Mouse (Mus musculus) c-Kit-positive CD71-positive TER-119-negative erythroid progenitor cells, embryonic 14.5 days (primary cell): ENCODE data around the gene Arf5.

Experiments
- DNase-seq: peaks from one replicate; pipeline ENCODE4 v3.0.0-alpha.2; 2013; ENCODE audit warnings: low read depth

The Arf5 gene

DNA sequence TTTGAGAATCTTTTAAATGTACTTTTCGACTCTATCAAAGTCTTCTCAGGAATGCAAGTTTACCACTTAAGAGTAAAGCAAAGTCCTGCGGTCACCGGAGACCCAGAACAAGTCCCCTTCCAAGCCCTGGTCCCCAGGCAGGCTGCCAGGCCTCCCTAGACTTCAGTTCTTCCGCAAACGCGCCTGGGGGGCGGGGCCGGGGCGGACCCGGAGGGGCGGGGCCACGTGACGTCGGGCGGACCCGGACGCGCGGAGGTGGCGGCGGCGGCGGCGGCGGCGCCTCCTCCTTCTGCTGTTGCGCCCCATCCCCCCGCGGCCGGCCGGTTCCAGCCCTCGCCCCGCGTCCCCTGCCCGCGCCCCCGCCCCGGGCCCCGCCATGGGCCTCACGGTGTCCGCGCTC, at the start of gene Arf5:
TSS of gene Arf5 (plus strand) at position 248 of the 400 bp plus-strand sequence.
- DNase-seq: peak; percentile 69

- DNase-seq: no peak
Measured at GRCm38 (mm10) chr6:28381983-28382382, 41.4 kb upstream of the Arf5 start.

- DNase-seq: no peak
Measured at GRCm38 (mm10) chr6:28385169-28385568, 38.2 kb upstream of the Arf5 start.

DNA sequence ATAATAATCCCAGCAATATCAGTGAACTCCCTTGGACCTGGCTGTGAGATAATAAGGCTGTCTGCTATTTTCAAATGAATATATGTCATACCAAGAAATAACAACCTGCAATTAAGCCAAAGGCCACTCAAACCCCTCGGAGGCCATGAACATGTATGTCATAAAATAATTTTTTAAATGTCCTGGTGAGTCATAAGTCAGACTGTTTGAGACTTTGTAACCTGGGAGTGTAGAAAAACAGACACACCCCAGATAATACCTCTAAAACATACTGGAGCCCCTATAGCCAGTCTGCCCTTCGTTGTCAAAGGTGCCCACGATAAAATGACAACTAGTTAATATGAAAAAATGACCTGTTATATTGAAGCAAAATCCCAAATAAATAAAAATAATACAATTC, 34.3 kb upstream of the Arf5 start:
- no peak for DNase-seq

DNA sequence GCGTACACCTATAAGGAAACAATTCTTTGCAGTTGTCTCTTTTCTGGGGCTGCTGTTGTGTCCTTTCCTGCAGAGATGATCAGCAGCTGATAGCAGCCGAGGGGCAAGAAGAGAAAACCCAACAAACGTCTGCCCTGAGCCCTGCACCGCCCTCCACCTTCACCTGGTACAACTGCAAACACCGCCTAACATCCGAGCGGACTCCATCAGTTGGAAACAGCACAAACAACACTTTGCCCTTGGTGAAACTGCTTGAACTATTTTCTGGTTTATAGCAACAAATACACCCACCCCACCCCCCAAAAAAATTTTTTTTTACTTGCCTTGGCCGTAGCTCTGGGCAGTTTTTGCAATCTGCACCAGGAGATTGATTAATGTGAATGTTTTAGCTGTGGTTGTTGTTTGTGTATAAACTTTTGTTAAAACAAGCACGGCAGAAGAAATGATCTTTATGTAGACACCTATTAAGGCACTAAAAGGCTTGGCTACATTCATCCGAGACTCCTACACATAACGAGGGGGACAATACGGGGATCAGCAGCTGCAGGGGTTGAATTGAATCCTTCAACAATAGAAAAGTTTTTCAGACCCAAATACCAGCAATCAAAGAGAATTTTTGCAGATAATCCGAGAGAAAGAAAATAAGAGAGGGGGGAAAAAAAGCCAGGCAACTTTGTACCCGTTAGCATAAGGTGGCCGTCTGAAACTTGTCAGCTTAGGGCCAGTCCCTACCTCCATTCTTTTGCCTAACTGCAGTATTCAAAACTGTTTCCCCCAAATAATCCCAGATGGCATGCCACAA, 27.1 kb upstream of the Arf5 start:
- DNase-seq: no peak

DNA sequence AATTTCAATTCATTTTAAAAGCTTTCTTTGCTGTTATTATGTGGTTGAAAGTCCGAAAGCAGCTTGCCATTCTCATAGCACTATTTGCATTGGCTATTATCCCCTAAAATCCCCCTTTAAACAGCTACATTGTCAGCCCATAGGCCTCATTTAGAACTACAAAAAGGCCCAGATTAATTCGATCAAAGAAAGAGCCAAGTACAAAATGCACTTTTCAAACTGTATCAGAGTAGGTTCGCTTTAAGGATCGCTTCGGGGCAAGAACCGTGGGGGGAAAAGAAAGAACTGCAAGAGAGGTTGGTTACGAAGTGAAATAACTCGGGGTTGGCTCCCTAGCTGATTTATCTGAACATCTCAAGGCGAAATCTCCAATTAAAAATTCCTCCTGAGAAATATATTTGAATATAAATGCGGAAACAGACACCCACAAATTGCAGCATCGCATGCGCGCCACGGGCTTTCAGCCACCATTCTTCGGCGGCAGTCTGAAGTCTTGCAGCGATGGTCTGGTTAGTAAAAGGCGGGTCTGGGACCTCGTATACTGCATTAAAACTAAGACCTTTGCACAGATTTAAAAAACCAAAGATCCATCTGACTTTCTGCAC, 26.4 kb upstream of the Arf5 start:
- DNase-seq: no peak

GRCm38 (mm10) chr6:28397681-28398203, 25.6 kb upstream of the Arf5 start, which contains the start of gene Zfp800:
Gene Zfp800 (minus strand): TSS chr6:28398005.
- DNase-seq: no peak

DNA sequence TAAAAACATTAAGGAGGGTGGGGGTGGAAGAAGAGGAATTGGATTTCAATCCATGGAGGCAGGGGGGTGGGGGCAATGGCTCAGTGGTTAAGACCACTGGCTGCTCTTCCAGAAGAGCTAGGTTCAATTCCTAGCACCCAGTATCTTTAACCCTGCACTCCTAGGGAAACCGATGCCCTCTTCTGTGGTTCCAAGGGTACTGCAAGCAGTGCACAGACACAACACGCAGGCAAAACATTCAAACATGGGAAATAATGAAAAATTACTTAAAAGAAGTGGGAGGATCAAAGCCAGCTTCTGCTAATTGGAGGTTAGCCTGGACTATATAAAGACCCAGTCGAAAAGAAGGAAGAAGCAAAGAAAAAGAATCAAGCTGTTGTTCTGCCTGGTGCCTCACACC, 24.6 kb upstream of the Arf5 start:
- DNase-seq: no peak

DNA sequence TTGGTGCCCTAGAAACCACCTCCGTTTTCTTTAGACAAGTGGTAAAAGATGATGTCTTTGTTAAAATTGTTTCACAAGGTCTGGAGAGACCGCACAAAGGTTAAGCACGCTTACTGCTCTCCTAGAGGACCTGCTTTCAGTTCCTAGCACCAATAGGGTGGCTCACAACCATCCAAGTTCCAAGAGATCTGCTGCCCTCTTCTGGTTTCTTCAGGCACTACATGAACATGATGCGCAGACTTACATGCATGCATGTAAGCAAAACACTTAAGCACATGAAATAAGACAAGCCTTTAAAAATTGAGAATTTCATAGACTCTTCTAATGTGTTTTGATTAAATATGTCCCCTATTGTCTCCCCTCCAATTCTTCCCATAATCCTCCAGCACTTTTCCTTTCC, 23.6 kb upstream of the Arf5 start:
- DNase-seq: no peak

GRCm38 (mm10) chr6:28410053-28410452, 13.3 kb upstream of the Arf5 start:
- no peak for DNase-seq

DNA sequence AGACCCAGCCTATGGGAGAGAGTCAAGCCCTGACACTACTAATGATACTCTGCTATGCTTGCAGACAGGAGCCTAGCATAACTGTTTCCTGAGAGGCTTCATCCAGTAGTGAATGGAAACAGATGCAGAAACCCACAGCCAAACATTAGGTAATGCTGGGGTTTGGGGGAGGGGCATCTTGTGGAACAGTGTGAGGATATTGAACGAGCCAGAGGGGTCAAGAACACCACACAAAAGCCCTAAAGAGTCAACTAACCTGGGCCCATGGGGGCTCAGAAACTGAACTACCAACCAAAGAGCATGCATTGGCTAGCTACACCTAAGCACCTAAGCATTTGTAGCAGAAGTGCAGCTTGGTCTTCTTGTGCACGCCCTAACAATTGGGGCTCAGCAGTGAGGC, 12.1 kb upstream of the Arf5 start:
- DNase-seq: no peak

DNA sequence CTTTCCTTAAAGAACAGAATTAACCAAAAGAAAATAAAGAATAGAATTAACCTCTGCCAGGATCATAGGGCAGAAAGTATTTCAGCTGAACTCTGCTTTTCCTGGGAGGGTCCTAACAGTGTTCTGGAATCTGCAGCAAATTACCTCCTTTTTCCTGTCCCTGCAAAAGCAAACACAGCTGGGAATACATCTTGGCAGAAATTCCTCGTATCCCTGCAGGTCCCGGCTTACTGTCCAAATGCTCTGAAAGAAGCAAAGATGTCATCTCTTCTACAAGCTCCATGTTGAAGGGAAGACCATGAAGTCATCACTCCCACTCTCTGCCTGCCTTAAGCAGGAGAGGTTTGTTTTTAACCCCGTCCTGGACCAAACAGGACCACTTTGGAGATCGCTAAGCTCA, 6.4 kb upstream of the Arf5 start:
- no peak for DNase-seq

GRCm38 (mm10) chr6:28418449-28418848, 4.9 kb upstream of the Arf5 start:
- no peak for DNase-seq

- no peak for DNase-seq
Measured at GRCm38 (mm10) chr6:28419673-28420072, 3.7 kb upstream of the Arf5 start.

DNA sequence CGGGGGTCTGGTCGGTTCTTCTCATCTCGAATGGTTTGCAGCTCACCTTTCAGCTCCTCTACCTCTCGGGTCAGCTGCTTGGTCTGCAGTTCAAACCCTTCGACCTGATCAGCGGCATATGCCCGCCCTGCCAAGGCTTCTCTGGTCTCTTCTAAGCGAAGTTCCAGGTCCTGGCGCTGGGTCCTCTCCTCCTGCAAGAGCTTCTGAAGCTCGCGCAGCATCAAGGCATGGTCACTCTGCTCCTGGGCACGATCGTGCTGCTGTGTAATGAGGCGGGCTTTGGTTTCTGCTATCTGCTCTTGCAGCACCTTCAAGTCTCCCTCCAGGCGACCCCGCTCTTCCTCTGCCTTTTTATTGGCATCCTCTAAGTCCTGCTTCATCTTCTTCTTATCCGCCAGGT, 3.0 kb upstream of the Arf5 start:
- DNase-seq: no peak

GRCm38 (mm10) chr6:28420865-28421264, 2.5 kb upstream of the Arf5 start:
- DNase-seq: no peak

DNA sequence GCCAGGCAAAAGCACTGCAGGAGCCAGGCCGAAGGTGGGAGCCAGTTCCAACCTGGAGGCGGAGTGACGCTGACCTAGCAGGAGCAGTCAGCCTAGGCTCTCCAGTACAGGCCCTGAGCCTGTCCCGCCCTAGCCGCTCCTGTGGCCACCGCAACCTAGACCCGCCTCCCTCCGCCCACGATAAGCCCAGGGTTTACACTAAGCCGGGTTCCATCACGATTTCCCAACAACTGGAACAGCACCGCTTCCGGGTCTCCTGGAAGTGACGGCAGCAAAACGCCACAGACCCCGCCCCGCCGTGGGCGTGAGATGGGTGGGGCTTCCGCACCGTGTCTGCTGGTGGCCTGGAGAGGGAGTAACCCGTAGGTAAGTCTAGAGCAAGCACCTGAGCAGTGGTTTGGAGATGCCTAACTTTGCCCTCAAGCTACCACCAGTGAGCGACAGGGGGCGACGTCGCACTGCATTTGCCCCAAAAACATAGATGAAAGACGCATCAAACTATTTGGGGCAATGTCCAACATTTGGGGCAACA, 1.8 kb upstream of the Arf5 start:
- DNase-seq: peak; percentile 91

DNA sequence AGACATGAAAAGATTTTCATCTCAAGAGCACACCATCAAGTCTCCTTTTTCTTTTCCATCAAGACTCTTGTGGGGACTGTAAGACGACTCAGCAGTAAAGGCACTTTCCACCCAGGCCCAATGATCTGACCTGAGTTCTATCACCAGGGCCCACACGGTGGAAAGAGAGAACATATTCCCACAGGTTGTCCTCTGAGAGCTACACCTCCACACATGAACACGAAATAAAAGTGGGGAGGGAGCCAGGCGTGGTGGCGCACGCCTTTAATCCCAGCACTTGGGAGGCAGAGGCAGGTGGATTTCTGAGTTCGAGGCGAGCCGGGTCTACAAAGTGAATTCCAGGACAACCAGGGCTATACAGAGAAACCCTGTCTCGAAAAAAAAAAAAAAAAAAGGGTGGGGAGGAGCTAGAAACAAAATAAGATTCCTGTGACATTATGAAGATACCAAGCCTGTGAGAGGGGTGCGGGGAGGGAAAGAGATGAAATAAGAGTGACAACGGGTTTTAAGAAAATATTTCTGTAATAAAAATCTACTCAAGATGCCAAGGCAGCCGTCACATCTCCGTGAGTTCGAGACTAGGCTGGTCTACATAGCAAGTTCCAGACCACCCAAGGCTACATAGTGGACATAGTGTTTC, 589 bp upstream of the Arf5 start:
- no peak for DNase-seq

- DNase-seq: no peak
Measured at GRCm38 (mm10) chr6:28423767-28424695, 671 bp downstream of the Arf5 start.

DNA sequence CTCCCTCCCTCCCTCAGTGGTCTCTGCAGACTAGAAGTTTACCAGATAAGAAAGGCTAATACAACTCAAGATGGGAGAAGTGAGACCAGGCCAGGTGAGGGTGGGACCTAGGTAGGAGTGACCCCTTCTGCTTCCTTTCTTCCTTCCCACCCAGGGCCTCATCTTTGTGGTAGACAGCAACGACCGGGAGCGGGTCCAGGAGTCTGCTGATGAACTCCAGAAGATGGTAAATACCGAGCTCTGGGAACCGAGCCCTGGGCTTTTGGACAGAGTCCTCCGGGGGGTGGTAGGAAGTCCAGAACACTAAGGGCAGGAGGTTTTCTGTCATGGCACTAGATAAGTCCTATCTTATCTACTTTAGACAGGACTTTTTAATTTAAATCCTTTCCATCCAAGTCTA, 1.7 kb downstream of the Arf5 start:
- no peak for DNase-seq

DNA sequence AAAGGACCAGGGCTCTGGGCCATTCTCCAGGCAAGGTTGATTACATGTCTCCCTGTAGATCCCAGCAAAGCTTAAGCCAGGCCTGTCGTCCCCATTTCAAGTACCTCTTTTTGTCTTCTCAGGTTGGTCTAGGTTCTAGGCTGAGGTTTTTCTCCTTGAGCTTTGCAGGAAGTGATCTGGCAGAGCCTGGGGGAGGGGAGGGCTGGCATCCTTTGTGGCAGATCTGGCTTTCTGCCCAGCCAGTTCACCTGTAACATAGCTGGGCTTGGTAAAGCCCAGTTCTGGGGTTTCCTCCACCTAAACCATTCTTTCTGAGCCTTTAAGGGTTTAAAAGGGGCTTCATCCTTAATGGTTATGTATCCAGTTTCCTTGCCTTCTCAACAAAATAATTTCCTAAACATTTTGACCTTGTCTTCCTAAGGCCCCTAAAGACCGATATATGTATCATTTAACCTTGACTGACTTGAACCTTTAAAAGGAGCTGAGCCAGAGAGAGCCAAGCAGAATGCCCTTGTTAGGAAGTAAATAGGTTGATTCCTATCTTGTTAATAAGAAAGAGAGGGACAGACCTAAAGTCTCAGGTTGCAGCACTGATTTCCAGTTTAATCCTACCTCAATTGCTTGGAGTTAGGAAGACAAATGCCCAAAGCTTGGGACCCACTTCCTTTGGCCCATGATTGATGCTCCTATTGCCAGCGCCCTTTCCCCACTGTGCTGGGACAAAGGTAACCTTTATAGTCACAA, 3.9 kb downstream of the Arf5 start, which contains the start of gene Fscn3:
TSS of gene Fscn3 (plus strand) at position 694 of the 744 bp plus-strand sequence.
- no peak for DNase-seq
